Mouse (Mus musculus) hindbrain, embryonic 13.5 days (tissue): ENCODE data around the gene Tyw3. TPM values are rescaled to one million over a fixed set of nuclear protein-coding genes. Genes with fewer than 3 reads are reported as not detected.
"Not testable (repeated sequence)": the region's sequence is repeated elsewhere in the genome, so short reads cannot be mapped to it uniquely, and the experiment has no call there.

ENCODE experiments used
- ATAC-seq: fragments of 200-750 bp; cut with Nextera tagmentation; 2 replicates; pipeline ENCODE4 v1.8.0; 2017; ENCODE audit warnings: moderate TSS enrichment; ENCODE audit not compliant: low FRiP score
- H3K27ac ChIP-seq: fragments of 300-500 bp; sonication (generic); 2 replicates; pipeline ENCODE4 v1.5.1; 2015; ENCODE audit warnings: inconsistent platforms, mild to moderate bottlenecking, moderate library complexity
- H3K27me3 ChIP-seq: fragments of 300-500 bp; sonication (generic); 2 replicates; pipeline ENCODE4 v1.6.1; 2015; ENCODE audit warnings: mild to moderate bottlenecking, inconsistent platforms
- H3K36me3 ChIP-seq: fragments of 300-500 bp; sonication (generic); 2 replicates; pipeline ENCODE4 v1.6.1; 2015; ENCODE audit warnings: mild to moderate bottlenecking, inconsistent platforms
- H3K4me1 ChIP-seq: fragments of 300-500 bp; sonication (generic); replicated peaks from 2 replicates; pipeline ENCODE4 v1.6.1; 2015; ENCODE audit warnings: inconsistent platforms
- H3K4me2 ChIP-seq: fragments of 300-500 bp; sonication (generic); 2 replicates; pipeline ENCODE4 v1.6.1; 2015; ENCODE audit warnings: inconsistent platforms, mild to moderate bottlenecking, moderate library complexity
- H3K4me3 ChIP-seq: fragments of 300-500 bp; sonication (generic); 2 replicates; pipeline ENCODE4 v1.5.1; 2015; ENCODE audit warnings: mild to moderate bottlenecking, inconsistent platforms
- H3K9ac ChIP-seq: fragments of 300-500 bp; sonication (generic); 2 replicates; pipeline ENCODE4 v1.6.1; 2015; ENCODE audit warnings: mild to moderate bottlenecking, inconsistent platforms
- H3K9me3 ChIP-seq: fragments of 300-500 bp; sonication (generic); 2 replicates; pipeline ENCODE4 v1.6.1; 2016; ENCODE audit warnings: inconsistent platforms
- WGBS: fragments of 180-500 bp; shearing (Covaris S2); methylation state at CpG from one replicate; pipeline ENCODE4 v1.1.7; 2015; 5-methylcytosine and 5-hydroxymethylcytosine counted together
- polyA plus RNA-seq: library from polyadenylated mRNA; unstranded; fragments of >200 nt; fragmentation: Nextera tagmentation; extraction: Ambion mirVana; gene quantifications from 2 replicates; pipeline ENCODE4 v1.2.1, GENCODE M21; 2015

The Tyw3 gene
- polyA plus RNA-seq, result 10.3 and 13.5 TPM in 2 replicates

- Histone ChIP-seq H3K9me3 (no peaks in the 10 kb centered on the region), H3K36me3 (peaks cover 20% of the 10 kb centered on the region), H3K4me1 (peaks cover 10% of the 10 kb centered on the region), H3K27me3 (no peaks in the 10 kb centered on the region), H3K4me3 (peak within 1 kb of the TSS; percentile 79), H3K27ac (peak within 1 kb of the TSS; percentile 96), H3K4me2 (peak within 1 kb of the TSS; percentile 69), H3K9ac (peak within 1 kb of the TSS; percentile 86)
- WGBS, result under 1% methylated on average over 38 of the region's 38 CpGs
- ATAC-seq, result peak; percentile 98
Observed at GRCm38 (mm10) chr3:154596934-154597554, at the start of gene Tyw3. Gene Tyw3, minus strand, starts transcription at chr3:154597104.

DNA sequence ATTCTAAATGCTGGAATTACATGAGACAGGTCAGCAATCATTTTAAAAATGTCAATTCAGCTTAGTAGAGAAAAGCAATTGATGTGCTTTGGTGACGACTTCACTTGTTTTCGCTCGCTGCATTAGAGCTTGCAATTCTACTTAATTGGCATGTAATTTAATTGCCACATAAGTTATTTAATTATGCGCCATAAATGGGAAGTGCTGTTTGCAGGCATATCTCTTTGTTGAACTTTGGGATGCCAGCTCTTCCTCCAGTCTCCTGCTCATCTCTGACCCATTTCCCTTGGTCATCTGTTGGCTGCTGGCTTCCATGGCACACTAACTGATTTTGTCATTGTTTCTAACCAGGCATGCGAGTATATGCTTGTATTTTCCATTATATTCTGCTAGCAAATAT is 36.2 kb upstream of the Tyw3 start:
- ATAC-seq, result no peak
- no peak overlapping the region for H3K27ac ChIP-seq
- no peak overlapping the region for H3K4me2 ChIP-seq
- H3K4me3 ChIP-seq, result no peak overlapping the region
- H3K9me3 ChIP-seq, result no peaks in the 10 kb centered on the region
- no peaks in the 10 kb centered on the region for H3K27me3 ChIP-seq
- WGBS, result 70% methylated on average over 5 of the region's 5 CpGs
- H3K36me3 ChIP-seq, result no peaks in the 10 kb centered on the region
- no peaks in the 10 kb centered on the region for H3K4me1 ChIP-seq
- no peak overlapping the region for H3K9ac ChIP-seq

GRCm38 (mm10) chr3:154631281-154631680 is 34.4 kb upstream of the Tyw3 start:
- not testable (repeated sequence) for H3K27me3 ChIP-seq, H3K4me1 ChIP-seq, H3K4me2 ChIP-seq, ATAC-seq, H3K4me3 ChIP-seq, H3K36me3 ChIP-seq, H3K27ac ChIP-seq, H3K9me3 ChIP-seq, H3K9ac ChIP-seq
- WGBS, result 93% methylated on average over 2 of the region's 2 CpGs

DNA sequence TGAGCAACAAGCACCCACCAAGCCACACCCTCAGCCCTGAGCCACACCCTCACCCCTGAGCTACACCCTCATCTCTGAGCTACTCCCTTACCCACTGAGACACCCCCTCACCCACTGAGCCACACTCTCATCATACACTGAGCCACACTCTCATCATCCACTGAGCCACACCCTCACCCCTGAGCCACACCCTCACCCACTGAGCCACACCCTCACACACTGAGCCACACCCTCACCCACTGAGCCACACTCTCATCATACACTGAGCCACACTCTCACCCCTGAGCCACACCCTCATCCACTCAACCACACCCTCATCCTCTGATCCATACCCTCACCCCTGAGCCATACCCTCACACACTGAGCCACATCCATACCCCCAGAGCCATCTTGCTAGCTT is 31.4 kb upstream of the Tyw3 start:
- H3K27me3 ChIP-seq, result no peaks in the 10 kb centered on the region
- no peaks in the 10 kb centered on the region for H3K4me1 ChIP-seq
- H3K27ac ChIP-seq, result no peak overlapping the region
- H3K4me3 ChIP-seq, result no peak overlapping the region
- no peaks in the 10 kb centered on the region for H3K9me3 ChIP-seq
- 0 out of 2 replicates have a peak, but pooled peaks have one; percentile 10 for ATAC-seq
- H3K4me2 ChIP-seq, result no peak overlapping the region
- no peak overlapping the region for H3K9ac ChIP-seq
- no peaks in the 10 kb centered on the region; the same call in 1 of the 2 replicates for H3K36me3 ChIP-seq

GRCm38 (mm10) chr3:154616106-154616505 is 19.2 kb upstream of the Tyw3 start:
- H3K27me3 ChIP-seq, result no peaks in the 10 kb centered on the region
- 85% methylated on average over 4 of the region's 4 CpGs for WGBS
- H3K27ac ChIP-seq, result no peak overlapping the region
- no peak for ATAC-seq
- no peaks in the 10 kb centered on the region for H3K9me3 ChIP-seq
- no peaks in the 10 kb centered on the region for H3K4me1 ChIP-seq
- H3K4me2 ChIP-seq, result no peak overlapping the region
- H3K4me3 ChIP-seq, result no peak overlapping the region
- H3K36me3 ChIP-seq, result peaks cover 9% of the 10 kb centered on the region
- no peak overlapping the region for H3K9ac ChIP-seq

DNA sequence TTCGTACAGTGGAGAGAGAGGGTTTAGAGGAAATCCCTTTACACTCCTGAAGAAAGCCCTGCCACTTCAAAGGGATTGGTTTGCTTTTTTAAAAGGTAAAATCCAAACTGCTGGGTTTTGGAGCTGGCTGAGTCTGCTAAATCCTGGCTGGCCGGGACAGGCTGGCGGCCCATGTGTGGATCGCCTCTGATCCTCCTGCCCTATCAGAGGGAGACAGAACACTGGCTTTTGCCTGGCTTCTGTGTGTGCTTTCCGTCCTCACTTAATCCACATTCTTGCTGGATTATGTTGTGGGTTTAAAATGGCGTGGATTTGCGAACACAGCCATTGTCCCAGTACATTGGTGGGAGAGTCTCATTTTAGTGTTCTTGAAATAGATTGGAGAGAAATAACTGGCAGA is 18.4 kb upstream of the Tyw3 start:
- Histone ChIP-seq H3K27me3 (no peaks in the 10 kb centered on the region), H3K4me3 (no peak overlapping the region), H3K4me1 (no peaks in the 10 kb centered on the region), H3K9ac (no peak overlapping the region), H3K4me2 (no peak overlapping the region), H3K9me3 (no peaks in the 10 kb centered on the region), H3K36me3 (peaks cover 10% of the 10 kb centered on the region), H3K27ac (no peak overlapping the region)
- ATAC-seq, result no peak
- WGBS, result 95% methylated on average over 7 of the region's 7 CpGs

DNA sequence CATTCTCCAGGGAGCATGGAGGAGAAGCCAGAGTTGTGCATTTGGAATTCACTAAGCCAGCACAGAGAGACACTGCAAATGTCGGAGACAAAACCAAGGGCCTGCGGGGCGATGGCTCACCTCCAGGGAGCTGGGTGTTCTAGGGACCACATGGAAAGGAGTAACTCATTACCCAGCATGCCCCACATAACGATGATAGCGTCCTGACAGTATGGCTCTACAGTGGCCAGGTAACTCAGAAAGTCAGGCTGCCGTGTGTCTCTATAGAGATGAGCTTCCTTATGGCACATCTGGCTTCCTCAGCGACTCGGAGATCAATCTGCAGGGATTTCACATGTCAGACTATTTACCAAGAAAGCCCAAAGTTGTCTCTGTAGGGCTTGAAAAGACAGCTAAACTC is 17.9 kb upstream of the Tyw3 start:
- H3K27me3 ChIP-seq, result no peaks in the 10 kb centered on the region
- no peaks in the 10 kb centered on the region for H3K4me1 ChIP-seq
- no peak overlapping the region for H3K4me3 ChIP-seq
- no peak for ATAC-seq
- H3K27ac ChIP-seq, result no peak overlapping the region
- H3K4me2 ChIP-seq, result no peak overlapping the region
- WGBS, result 89% methylated on average over 8 of the region's 8 CpGs
- no peaks in the 10 kb centered on the region for H3K9me3 ChIP-seq
- peaks cover 10% of the 10 kb centered on the region for H3K36me3 ChIP-seq
- no peak overlapping the region for H3K9ac ChIP-seq

DNA sequence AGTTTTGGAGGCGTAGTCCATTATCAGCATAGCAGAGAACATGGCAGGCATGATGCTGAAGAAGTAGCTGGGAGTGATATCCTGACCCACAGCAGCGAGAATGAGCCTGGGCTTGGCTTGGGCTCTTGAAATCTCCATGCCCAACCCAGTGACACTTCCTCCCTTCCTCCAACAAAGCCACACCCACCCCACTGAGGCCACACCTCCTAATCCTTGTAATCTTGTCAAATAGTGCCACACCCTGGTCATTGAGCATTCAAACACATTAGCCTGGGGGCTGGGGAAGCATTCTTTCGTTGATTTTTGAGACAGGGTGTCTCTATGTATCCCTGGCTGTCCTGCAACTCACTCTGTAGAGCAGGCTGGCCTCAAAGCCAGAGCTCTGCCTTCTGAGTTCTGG is 15.0 kb upstream of the Tyw3 start:
- Histone ChIP-seq H3K36me3 (peaks cover 14% of the 10 kb centered on the region), H3K4me2 (no peak overlapping the region), H3K27ac (no peak overlapping the region), H3K4me3 (no peak overlapping the region), H3K27me3 (no peaks in the 10 kb centered on the region), H3K4me1 (no peaks in the 10 kb centered on the region), H3K9ac (no peak overlapping the region), H3K9me3 (no peaks in the 10 kb centered on the region)
- no peak for ATAC-seq
- WGBS, result 93% methylated on average over 3 of the region's 3 CpGs

- Histone ChIP-seq H3K27ac (no peak overlapping the region), H3K4me1 (no peaks in the 10 kb centered on the region), H3K4me3 (no peak overlapping the region), H3K4me2 (no peak overlapping the region), H3K9me3 (no peaks in the 10 kb centered on the region), H3K36me3 (peaks cover 18% of the 10 kb centered on the region), H3K27me3 (no peaks in the 10 kb centered on the region), H3K9ac (no peak overlapping the region)
- WGBS, result 88% methylated on average over 1 of the region's 1 CpGs
- no peak for ATAC-seq
Observed at GRCm38 (mm10) chr3:154607896-154608295, 11.0 kb upstream of the Tyw3 start.

- H3K9ac ChIP-seq, result no peak overlapping the region
- peaks cover 8% of the 10 kb centered on the region; the same call in 1 of the 2 replicates for H3K36me3 ChIP-seq
- H3K4me3 ChIP-seq, result no peak overlapping the region
- no peaks in the 10 kb centered on the region for H3K27me3 ChIP-seq
- H3K9me3 ChIP-seq, result no peaks in the 10 kb centered on the region
- ATAC-seq, result no peak
- no peak overlapping the region for H3K4me2 ChIP-seq
- H3K4me1 ChIP-seq, result no peaks in the 10 kb centered on the region
- WGBS, result 62% methylated on average over 5 of the region's 5 CpGs
- no peak overlapping the region for H3K27ac ChIP-seq
Observed at GRCm38 (mm10) chr3:154604871-154605270, 8.0 kb upstream of the Tyw3 start.

GRCm38 (mm10) chr3:154602141-154602540 is 5.2 kb upstream of the Tyw3 start:
- no peak for ATAC-seq
- Histone ChIP-seq H3K4me2 (no peak overlapping the region), H3K9me3 (no peaks in the 10 kb centered on the region), H3K36me3 (peaks cover 4% of the 10 kb centered on the region; the same call in 1 of the 2 replicates), H3K4me3 (no peak overlapping the region), H3K4me1 (peaks cover 6% of the 10 kb centered on the region; the same call in 1 of the 2 replicates), H3K27ac (no peak overlapping the region), H3K27me3 (no peaks in the 10 kb centered on the region), H3K9ac (no peak overlapping the region)

DNA sequence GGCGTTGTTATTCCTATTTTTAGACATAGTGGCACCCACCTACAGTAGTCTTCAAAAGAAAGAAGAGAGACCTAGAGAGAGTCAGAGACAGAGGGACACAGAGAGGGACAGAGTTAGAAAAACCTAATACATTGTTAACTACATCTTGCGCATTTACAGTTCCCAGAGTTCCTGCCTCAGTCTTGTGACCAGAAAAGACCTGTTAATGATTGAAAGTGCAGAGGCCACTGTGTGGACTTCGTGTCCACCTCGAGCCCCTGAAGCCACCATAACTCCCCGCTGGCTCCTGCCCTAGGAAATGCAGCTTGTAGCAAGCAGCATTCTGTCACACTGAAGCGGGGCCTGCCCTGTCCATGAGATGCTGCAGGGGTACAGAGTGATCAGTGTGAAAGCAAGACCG is 657 bp upstream of the Tyw3 start:
- H3K36me3 ChIP-seq, result peaks cover 14% of the 10 kb centered on the region
- no peak for ATAC-seq
- H3K27ac ChIP-seq, result peak overlapping the region; percentile 9; the same call in 1 of the 2 replicates
- H3K9ac ChIP-seq, result peak overlapping the region; percentile 86
- 38% methylated on average over 7 of the region's 7 CpGs for WGBS
- H3K27me3 ChIP-seq, result no peaks in the 10 kb centered on the region
- H3K4me2 ChIP-seq, result peak overlapping the region; percentile 69
- peak overlapping the region; percentile 79 for H3K4me3 ChIP-seq
- H3K4me1 ChIP-seq, result peaks cover 10% of the 10 kb centered on the region
- H3K9me3 ChIP-seq, result no peaks in the 10 kb centered on the region

GRCm38 (mm10) chr3:154596488-154596933 is 393 bp downstream of the Tyw3 start, which contains the start of gene Cryz:
Gene Cryz, plus strand, starts transcription at chr3:154596711.
- peaks cover 10% of the 10 kb centered on the region for H3K4me1 ChIP-seq
- ATAC-seq, result peak; percentile 94
- peak within 1 kb of the TSS; percentile 79 for H3K4me3 ChIP-seq
- H3K9me3 ChIP-seq, result no peaks in the 10 kb centered on the region
- WGBS, result under 1% methylated on average over 25 of the region's 25 CpGs
- no peaks in the 10 kb centered on the region for H3K27me3 ChIP-seq
- H3K4me2 ChIP-seq, result peak within 1 kb of the TSS; percentile 69
- H3K36me3 ChIP-seq, result peaks cover 25% of the 10 kb centered on the region
- H3K27ac ChIP-seq, result peak within 1 kb of the TSS; percentile 96
- H3K9ac ChIP-seq, result peak within 1 kb of the TSS; percentile 86
